Mouse (Mus musculus): ENCODE results near the gene Tax1bp1.

Gene Tax1bp1

GRCm38 (mm10) chr6:52797252-52797800, 83.8 kb downstream of the Tax1bp1 start:
- no peak for DNase-seq (ENCODE audit: low read depth)

GRCm38 (mm10) chr6:52802181-52802580, 88.7 kb downstream of the Tax1bp1 start:
- peak; percentile 2 for DNase-seq (ENCODE audit: low read depth)

GRCm38 (mm10) chr6:52805237-52805856, 91.8 kb downstream of the Tax1bp1 start:
- DNase-seq (ENCODE audit: low read depth), result no peak

All from naive thymus-derived CD4-positive, alpha-beta T cell, adult 2 months (primary cell).